ENCODE assay signal across 8 mouse cellular contexts in the genomic region with DNA sequence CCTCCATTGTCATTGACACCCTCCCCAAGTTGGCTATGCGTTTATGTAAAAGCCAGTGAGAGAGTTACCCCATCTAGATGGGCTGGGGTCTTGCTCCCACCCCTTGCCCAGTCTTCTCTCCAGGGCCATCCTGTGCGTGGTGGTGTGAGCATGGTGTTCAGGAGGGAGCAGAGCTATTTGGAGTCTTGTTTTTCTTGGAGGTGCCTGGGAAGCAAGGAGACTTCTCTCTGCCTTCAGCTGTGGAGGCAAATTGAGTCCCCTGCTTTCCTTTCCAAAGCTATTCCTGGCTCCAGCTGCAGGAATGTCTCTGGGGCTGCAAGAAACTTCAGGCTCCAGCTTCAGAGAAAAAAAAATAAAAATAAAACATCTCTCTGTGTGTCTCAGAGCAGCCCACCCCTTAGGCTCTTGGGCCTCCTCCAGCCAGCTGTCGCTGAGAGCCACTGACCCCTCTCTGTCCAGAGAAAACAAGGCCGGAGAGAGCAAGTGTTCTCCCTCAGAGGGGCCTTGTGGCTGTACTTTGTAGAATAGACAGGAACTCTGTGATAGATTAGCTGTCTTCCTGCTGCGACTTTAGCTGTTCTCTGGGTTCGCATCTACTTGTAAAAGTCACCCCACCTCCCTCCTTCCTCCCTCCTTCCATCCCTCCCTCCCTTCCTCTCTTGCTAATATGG. TPM values are rescaled to one million over a fixed set of nuclear protein-coding genes. Genes with fewer than 3 reads are reported as not detected.
DNase-seq lines count a peak whose midpoint lies in the region; ATAC-seq lines count a peak whose summit lies in the region.

No protein-coding gene starts in this region.

- peak; percentile 82 for ATAC-seq in heart, embryonic 14.5 days (ENCODE audit: insufficient number of reproducible peaks, insufficient read depth, low FRiP score, low read depth)
- no peak for ATAC-seq in forebrain, embryonic 15.5 days (replicated peaks)

- no peak overlapping the region for H3K9ac ChIP-seq in heart, embryonic 14.5 days (ENCODE audit: low read length)
- H3K9ac ChIP-seq in forebrain, embryonic 15.5 days (replicated peaks), result no peak overlapping the region

- no peaks in the 10 kb centered on the region for H3K36me3 ChIP-seq in heart, embryonic 14.5 days (ENCODE audit: control insufficient read depth, insufficient read depth, low read length)
- no peaks in the 10 kb centered on the region for H3K36me3 ChIP-seq in limb, embryonic 10.5 days
- no peaks in the 10 kb centered on the region for H3K36me3 ChIP-seq in forebrain, embryonic 15.5 days

- H3K4me1 ChIP-seq in heart, embryonic 14.5 days (ENCODE audit: control insufficient read depth in 2 of 2, insufficient read depth in 2 of 2, low read length in 2 of 2), result peaks cover 21 to 43% of the 10 kb centered on the region in 2 experiments
- H3K4me1 ChIP-seq in limb, embryonic 10.5 days, result peaks cover 57% of the 10 kb centered on the region
- H3K4me1 ChIP-seq in forebrain, embryonic 15.5 days, result no peaks in the 10 kb centered on the region

- no peaks in the 10 kb centered on the region for H3K27me3 ChIP-seq in heart, embryonic 14.5 days (ENCODE audit: control insufficient read depth, insufficient read depth, low read length)
- H3K27me3 ChIP-seq in limb, embryonic 10.5 days (ENCODE audit: low read depth, poor library complexity, severe bottlenecking), result no peaks in the 10 kb centered on the region
- no peaks in the 10 kb centered on the region for H3K27me3 ChIP-seq in forebrain, embryonic 15.5 days

- 41% methylated on average over 6 of the region's 6 CpGs for WGBS in heart, embryonic 14.5 days
- WGBS in limb, embryonic 10.5 days, result 31% methylated on average over 6 of the region's 6 CpGs
- 68% methylated on average over 6 of the region's 6 CpGs for WGBS in forebrain, embryonic 15.5 days

- peak overlapping the region; percentile 80; a peak in 3 of 4 replicates for H3K27ac ChIP-seq in heart, embryonic 14.5 days (replicated peaks in 1 of 2; ENCODE audit: control insufficient read depth in 1 of 2, insufficient read depth in 1 of 2, low read depth in 2 of 2, low read length in 2 of 2)
- H3K27ac ChIP-seq in limb, embryonic 10.5 days, result peak overlapping the region; percentile 31
- no peak overlapping the region for H3K27ac ChIP-seq in forebrain, embryonic 15.5 days (replicated peaks)

- H3K4me3 ChIP-seq in heart, embryonic 14.5 days (ENCODE audit: control insufficient read depth in 1 of 2, insufficient read depth in 1 of 2, low read depth in 1 of 2, low read length in 2 of 2), result no peak overlapping the region
- no peak overlapping the region for H3K4me3 ChIP-seq in limb, embryonic 10.5 days
- no peak overlapping the region for H3K4me3 ChIP-seq in forebrain, embryonic 15.5 days

- DNase-seq in embryo, embryonic 10 days (ENCODE audit: low spot score), result peak; percentile 37
- DNase-seq in embryo, embryonic 9.5 days (ENCODE audit: extremely low spot score), result no peak
- DNase-seq in embryo, embryonic 10.5 days (ENCODE audit: low spot score), result peak; percentile 30
- DNase-seq in limb, embryonic 10.5 days (ENCODE audit: low spot score), result no peak
- no peak for DNase-seq in spleen, adult 18-20 months
- no peak for DNase-seq in cerebellum, adult 9-10 months

- no peaks in the 10 kb centered on the region for H3K9me3 ChIP-seq in heart, embryonic 14.5 days (ENCODE audit: control insufficient read depth, low read length)
- H3K9me3 ChIP-seq in limb, embryonic 10.5 days (replicated peaks), result no peaks in the 10 kb centered on the region
- no peaks in the 10 kb centered on the region for H3K9me3 ChIP-seq in forebrain, embryonic 15.5 days

- no peak overlapping the region for H3K4me2 ChIP-seq in heart, embryonic 14.5 days (ENCODE audit: low read length)
- no peak overlapping the region for H3K4me2 ChIP-seq in forebrain, embryonic 15.5 days (replicated peaks)

RNA-seq across cellular contexts. Expression of a gene that starts 9.2 kb away (rescaled TPM):
- polyA plus RNA-seq in heart, embryonic 14.5 days (2014; fragmentation: Nextera tagmentation; extraction: Ambion mirVana), result 4.7 and 5.3 TPM in 2 replicates
- 0.45 and 0.64 TPM in 2 replicates for polyA plus RNA-seq in limb, embryonic 10.5 days (2016; fragmentation: Nextera tagmentation; extraction: Ambion mirVana)
- polyA plus RNA-seq in forebrain, embryonic 15.5 days (2015; fragmentation: Nextera tagmentation; extraction: Ambion mirVana), result 5.3 and 5.4 TPM in 2 replicates

RNA-seq across cellular contexts. Expression of a gene that starts 45.3 kb away (rescaled TPM):
- 20.3 and 21.1 TPM in 2 replicates for polyA plus RNA-seq in heart, embryonic 14.5 days (2014; fragmentation: Nextera tagmentation; extraction: Ambion mirVana)
- 36.3 and 40.6 TPM in 2 replicates for polyA plus RNA-seq in limb, embryonic 10.5 days (2016; fragmentation: Nextera tagmentation; extraction: Ambion mirVana)
- 11.7 and 13.5 TPM in 2 replicates for polyA plus RNA-seq in forebrain, embryonic 15.5 days (2015; fragmentation: Nextera tagmentation; extraction: Ambion mirVana)

RNA-seq across cellular contexts. Expression of a gene that starts 49.7 kb away (rescaled TPM):
- polyA plus RNA-seq in heart, embryonic 14.5 days (2014; fragmentation: Nextera tagmentation; extraction: Ambion mirVana), result 36.0 and 37.0 TPM in 2 replicates
- 49.2 and 59.9 TPM in 2 replicates for polyA plus RNA-seq in limb, embryonic 10.5 days (2016; fragmentation: Nextera tagmentation; extraction: Ambion mirVana)
- polyA plus RNA-seq in forebrain, embryonic 15.5 days (2015; fragmentation: Nextera tagmentation; extraction: Ambion mirVana), result 72.1 and 75.4 TPM in 2 replicates

RNA-seq across cellular contexts. Expression of a gene that starts 57.2 kb away (rescaled TPM):
- polyA plus RNA-seq in heart, embryonic 14.5 days (2014; fragmentation: Nextera tagmentation; extraction: Ambion mirVana), result 124 and 132 TPM in 2 replicates
- 86.4 and 104 TPM in 2 replicates for polyA plus RNA-seq in limb, embryonic 10.5 days (2016; fragmentation: Nextera tagmentation; extraction: Ambion mirVana)
- polyA plus RNA-seq in forebrain, embryonic 15.5 days (2015; fragmentation: Nextera tagmentation; extraction: Ambion mirVana), result 30.7 and 34.8 TPM in 2 replicates

Comparison
In these comparisons a context has a peak if more than half of its experiments do, and no peak if none do; other contexts are left out.
1. DNase-seq: peak in embryo, embryonic 10 days (single experiment) and embryo, embryonic 10.5 days (single experiment); none in embryo, embryonic 9.5 days (single experiment), limb, embryonic 10.5 days (single experiment), spleen, adult 18-20 months (0 of 2) and cerebellum, adult 9-10 months (single experiment).